Mouse (Mus musculus) lung, postnatal 25 days (tissue): ENCODE measurements around the gene Rptor.
"Not testable (repeated sequence)": the region's sequence is repeated elsewhere in the genome, so short reads cannot be mapped to it uniquely, and the experiment has no call there.

Experiments used
- DNase-seq: peaks from one replicate; pipeline ENCODE4 v3.0.0; 2022; ENCODE audit warnings: low spot score

The Rptor gene

GRCm38 (mm10) chr11:119650456-119650855 lies 47.8 kb downstream of the Rptor start:
- DNase-seq, result no peak

- no peak for DNase-seq
These were observed 50.6 kb downstream of the Rptor start for GRCm38 (mm10) chr11:119653336-119653735.

- peak; percentile 49 for DNase-seq
These were observed 54.8 kb downstream of the Rptor start for GRCm38 (mm10) chr11:119657534-119657933.

- no peak for DNase-seq
These were observed 56.6 kb downstream of the Rptor start for GRCm38 (mm10) chr11:119659296-119659695.

GRCm38 (mm10) chr11:119661479-119661878 lies 58.8 kb downstream of the Rptor start:
- not testable (repeated sequence) for DNase-seq

- DNase-seq, result no peak
These were observed 61.2 kb downstream of the Rptor start for GRCm38 (mm10) chr11:119663876-119664275.

- no peak for DNase-seq
These were observed 62.1 kb downstream of the Rptor start for GRCm38 (mm10) chr11:119664678-119665307.

GRCm38 (mm10) chr11:119665308-119665702 lies 62.6 kb downstream of the Rptor start:
- no peak for DNase-seq

GRCm38 (mm10) chr11:119666567-119667108 lies 63.9 kb downstream of the Rptor start:
- peak; percentile 8 for DNase-seq

GRCm38 (mm10) chr11:119670690-119671666 lies 68.3 kb downstream of the Rptor start:
- DNase-seq, result peak; percentile 44

- DNase-seq, result no peak
These were observed 69.3 kb downstream of the Rptor start for GRCm38 (mm10) chr11:119672041-119672440.

- no peak for DNase-seq
These were observed 70.1 kb downstream of the Rptor start for GRCm38 (mm10) chr11:119672775-119673174.

- DNase-seq, result no peak
These were observed 72.1 kb downstream of the Rptor start for GRCm38 (mm10) chr11:119674835-119675234.

GRCm38 (mm10) chr11:119675546-119675945 lies 72.8 kb downstream of the Rptor start:
- no peak for DNase-seq

GRCm38 (mm10) chr11:119676751-119677411 lies 74.2 kb downstream of the Rptor start:
- DNase-seq, result no peak

- DNase-seq, result no peak
These were observed 75.7 kb downstream of the Rptor start for GRCm38 (mm10) chr11:119678427-119678826.

- DNase-seq, result no peak
These were observed 78.0 kb downstream of the Rptor start for GRCm38 (mm10) chr11:119680735-119681134.

GRCm38 (mm10) chr11:119682285-119682684 lies 79.6 kb downstream of the Rptor start:
- no peak for DNase-seq

- DNase-seq, result no peak
These were observed 81.1 kb downstream of the Rptor start for GRCm38 (mm10) chr11:119683796-119684195.

GRCm38 (mm10) chr11:119685477-119685876 lies 82.8 kb downstream of the Rptor start:
- peak; percentile 61 for DNase-seq

- no peak for DNase-seq
These were observed 83.4 kb downstream of the Rptor start for GRCm38 (mm10) chr11:119685910-119686659.

- DNase-seq, result no peak
These were observed 84.6 kb downstream of the Rptor start for GRCm38 (mm10) chr11:119687316-119687715.
